Mouse (Mus musculus) heart, embryonic 14.5 days (tissue): Measurements from ENCODE around the gene Pla2g5. TPM values are rescaled to one million over a fixed set of nuclear protein-coding genes. Genes with fewer than 3 reads are reported as not detected.
"Not testable (repeated sequence)": the region's sequence is repeated elsewhere in the genome, so short reads cannot be mapped to it uniquely, and the experiment has no call there.

ENCODE experiments used
- ATAC-seq: fragments of 200-750 bp; cut with Nextera tagmentation; 2 replicates; pipeline ENCODE4 v1.8.0; 2017; ENCODE audit warnings: low read depth, moderate TSS enrichment; ENCODE audit not compliant: insufficient number of reproducible peaks, insufficient read depth, low FRiP score
- H3K27ac ChIP-seq, 2 experiments: fragments of 200-500 bp in 1 of 2; fragments of 300-500 bp in 1 of 2; sonication (generic) in 1 of 2; replicated peaks in 1 of 2; 2 replicates each; pipeline ENCODE4 v1.5.1; 2012 to 2014; ENCODE audit warnings: low read depth in 2 of 2, low read length in 2 of 2, control low read depth in 1 of 2, mild to moderate bottlenecking in 1 of 2, mixed read lengths in 1 of 2; ENCODE audit not compliant: control insufficient read depth in 1 of 2, insufficient read depth in 1 of 2
- H3K27me3 ChIP-seq: fragments of 300-500 bp; sonication (generic); 2 replicates; pipeline ENCODE4 v1.6.1; 2014; ENCODE audit warnings: mild to moderate bottlenecking, low read length, control low read depth; ENCODE audit not compliant: control insufficient read depth, insufficient read depth
- H3K36me3 ChIP-seq: fragments of 300-500 bp; sonication (generic); 2 replicates; pipeline ENCODE4 v1.6.1; 2014; ENCODE audit warnings: mild to moderate bottlenecking, control low read depth, low read length, mixed read lengths; ENCODE audit not compliant: control insufficient read depth, insufficient read depth
- H3K4me1 ChIP-seq, 2 experiments: fragments of 200-500 bp in 1 of 2; fragments of 300-500 bp in 1 of 2; sonication (generic) in 1 of 2; 2 replicates each; pipeline ENCODE4 v1.6.1; 2012 to 2014; ENCODE audit warnings: low read length in 2 of 2, control low read depth in 1 of 2, mixed read lengths in 1 of 2; ENCODE audit not compliant: control insufficient read depth in 2 of 2, insufficient read depth in 2 of 2
- H3K4me2 ChIP-seq: fragments of 300-500 bp; sonication (generic); 2 replicates; pipeline ENCODE4 v1.6.1; 2014; ENCODE audit warnings: mild to moderate bottlenecking, low read length
- H3K4me3 ChIP-seq, 2 experiments: fragments of 200-500 bp in 1 of 2; fragments of 300-500 bp in 1 of 2; sonication (generic) in 1 of 2; 2 replicates each; pipeline ENCODE4 v1.5.1; 2012 to 2014; ENCODE audit warnings: low read length in 2 of 2, mild to moderate bottlenecking in 2 of 2, control low read depth in 1 of 2, low read depth in 1 of 2, moderate library complexity in 1 of 2; ENCODE audit not compliant: control insufficient read depth in 1 of 2, insufficient read depth in 1 of 2
- H3K9ac ChIP-seq: fragments of 300-500 bp; sonication (generic); 2 replicates; pipeline ENCODE4 v1.6.1; 2014; ENCODE audit warnings: mild to moderate bottlenecking, low read length
- H3K9me3 ChIP-seq: fragments of 300-500 bp; sonication (generic); 2 replicates; pipeline ENCODE4 v1.6.1; 2016; ENCODE audit warnings: low read length, control low read depth; ENCODE audit not compliant: control insufficient read depth
- WGBS: fragments of 180-500 bp; shearing (Covaris S2); extraction: QIAGEN DNeasy Blood & Tissue Kit; methylation state at CpG from one replicate; pipeline ENCODE4 v1.1.7; 2014; 5-methylcytosine and 5-hydroxymethylcytosine counted together
- polyA plus RNA-seq: library from polyadenylated mRNA; unstranded; fragments of >200 nt; fragmentation: Nextera tagmentation; extraction: Ambion mirVana; gene quantifications from 2 replicates; pipeline ENCODE4 v1.2.1, GENCODE M21; 2014

The Pla2g5 gene
- polyA plus RNA-seq, 1 experiment from 2014 or later: 2.5 TPM

DNA sequence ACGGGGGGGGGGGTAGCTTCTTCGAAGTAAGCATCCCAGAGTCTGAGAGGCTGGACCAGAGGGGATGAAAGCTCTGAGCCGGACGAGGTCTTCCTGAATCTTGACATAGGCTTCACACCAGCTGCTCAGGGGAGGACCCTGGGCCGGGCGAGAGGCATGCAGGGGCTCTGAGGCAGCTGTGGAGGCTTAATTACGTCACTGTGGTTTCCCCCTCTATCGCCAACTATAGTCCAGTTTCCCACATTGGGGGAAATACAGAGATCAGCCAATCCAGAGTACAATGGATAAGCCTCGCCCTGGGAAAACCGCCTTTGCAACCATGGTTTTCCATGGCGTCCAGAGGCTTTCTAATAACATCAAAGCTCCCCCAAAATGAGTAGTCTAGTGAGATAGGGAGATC lies 36.1 kb downstream of the Pla2g5 start:
- H3K27me3 ChIP-seq: peaks cover 30% of the 10 kb centered on the region
- H3K36me3 ChIP-seq: no peaks in the 10 kb centered on the region
- no peak overlapping the region for H3K4me3 ChIP-seq
- 45% methylated on average over 11 of the region's 11 CpGs for WGBS
- no peak for ATAC-seq
- peaks cover 15% of the 10 kb centered on the region for H3K9me3 ChIP-seq
- H3K27ac ChIP-seq: no peak overlapping the region
- peaks cover 4 to 8% of the 10 kb centered on the region in 2 experiments for H3K4me1 ChIP-seq
- no peak overlapping the region for H3K4me2 ChIP-seq
- no peak overlapping the region for H3K9ac ChIP-seq

DNA sequence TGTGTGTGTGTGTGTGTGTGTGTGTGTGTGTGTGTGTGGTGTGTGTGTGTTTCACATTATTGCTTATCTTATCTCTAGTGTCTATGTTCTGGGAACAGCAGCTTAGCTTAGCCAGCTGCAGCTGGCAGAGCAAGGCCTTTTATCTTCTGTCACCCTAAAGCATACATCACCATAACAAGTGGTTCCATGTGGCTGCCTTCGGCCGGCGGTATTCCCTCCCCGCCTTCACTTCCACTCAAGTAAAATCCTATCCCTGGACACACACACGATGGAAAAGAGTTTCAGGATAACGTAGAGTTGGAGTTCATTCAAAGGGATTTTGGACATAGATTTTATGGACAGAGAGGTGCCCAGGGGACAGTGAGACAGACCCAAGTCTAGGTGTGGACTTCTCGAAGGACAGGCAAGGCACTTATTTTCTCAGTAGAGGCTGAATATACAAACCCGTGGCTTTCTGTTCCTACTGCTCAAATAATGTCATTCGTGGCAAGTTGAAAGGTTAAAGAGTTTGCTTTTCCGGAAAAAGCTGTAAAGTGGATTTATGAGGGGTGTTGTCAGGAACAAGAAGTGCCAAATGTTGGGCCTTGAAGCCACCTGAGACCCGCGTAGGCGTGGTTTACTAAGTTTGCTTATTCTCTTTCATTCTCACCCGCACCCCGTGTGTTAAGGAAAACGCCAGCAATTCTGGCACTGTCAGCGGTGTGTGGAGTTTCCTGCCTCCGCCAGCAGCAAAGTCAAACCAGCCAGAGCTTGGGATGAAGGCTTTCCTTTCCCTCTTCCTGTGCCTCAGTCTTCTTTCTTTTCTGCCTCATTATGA lies 37.3 kb downstream of the Pla2g5 start:
- peaks cover 30% of the 10 kb centered on the region for H3K27me3 ChIP-seq

DNA sequence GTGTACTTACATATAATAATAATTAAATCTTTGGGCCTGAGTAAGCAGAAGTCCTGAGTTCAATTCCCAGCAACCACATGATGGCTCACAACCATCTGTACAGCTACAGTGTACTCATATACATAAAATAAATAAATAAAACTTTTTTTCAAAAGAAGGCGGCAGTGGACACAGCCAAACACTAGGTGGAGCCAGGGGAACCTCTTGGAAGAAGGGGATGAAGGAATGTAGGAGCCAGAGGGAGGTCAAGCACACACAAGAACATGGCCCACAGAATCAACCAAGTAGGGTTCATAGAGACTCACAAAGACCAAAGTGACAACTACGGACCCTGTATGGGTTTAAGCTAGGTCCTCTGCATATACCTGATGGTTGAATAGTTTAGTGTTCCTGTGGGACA lies 38.6 kb downstream of the Pla2g5 start:
- Histone ChIP-seq H3K9me3 (peaks cover 15% of the 10 kb centered on the region), H3K36me3 (no peaks in the 10 kb centered on the region), H3K27ac (no peak overlapping the region), H3K4me3 (no peak overlapping the region), H3K9ac (no peak overlapping the region), H3K4me1 (peaks cover 4 to 8% of the 10 kb centered on the region in 2 experiments), H3K27me3 (peaks cover 34% of the 10 kb centered on the region), H3K4me2 (no peak overlapping the region)
- ATAC-seq: no peak
- 83% methylated on average over 2 of the region's 2 CpGs for WGBS

More for the DNA sequence above, 37.3 kb downstream of the Pla2g5 start:
- H3K9ac ChIP-seq: no peak overlapping the region
- 34% methylated on average over 18 of the region's 18 CpGs for WGBS
- no peaks in the 10 kb centered on the region for H3K36me3 ChIP-seq
- no peak for ATAC-seq
- H3K9me3 ChIP-seq: peaks cover 15% of the 10 kb centered on the region
- H3K4me2 ChIP-seq: peak overlapping the region; percentile 18; the same call in 1 of the 2 replicates
- peaks cover 4 to 8% of the 10 kb centered on the region in 2 experiments for H3K4me1 ChIP-seq
- no peak overlapping the region for H3K4me3 ChIP-seq
- peak overlapping the region in 1 of 2 experiments; percentile 19; a peak in 1 of 4 replicates for H3K27ac ChIP-seq

DNA sequence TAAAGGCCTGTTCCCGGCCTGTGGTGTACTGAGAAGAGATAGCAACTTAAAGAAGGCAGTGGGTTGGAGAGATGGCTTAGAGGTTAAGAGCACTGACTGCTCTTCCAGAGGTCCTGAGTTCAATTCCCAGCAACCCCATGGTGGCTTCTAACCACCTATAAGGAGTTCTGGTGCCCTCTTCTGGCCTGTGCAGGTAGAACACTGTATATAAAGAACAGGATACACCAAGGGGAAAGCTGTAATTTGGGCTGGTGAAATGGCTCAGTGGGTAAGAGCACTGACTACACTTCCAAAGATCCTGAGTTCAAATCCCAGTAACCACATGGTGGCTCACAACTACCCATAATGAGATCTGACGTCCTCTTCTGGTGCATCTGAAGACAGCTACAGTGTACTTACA lies 39.1 kb downstream of the Pla2g5 start:
- not testable (repeated sequence) for H3K27ac ChIP-seq, H3K4me3 ChIP-seq, H3K9ac ChIP-seq, ATAC-seq, H3K36me3 ChIP-seq, H3K4me2 ChIP-seq
- Histone ChIP-seq H3K9me3 (peaks cover 15% of the 10 kb centered on the region), H3K4me1 (peaks cover 6 to 13% of the 10 kb centered on the region in 2 experiments), H3K27me3 (peaks cover 34% of the 10 kb centered on the region)
- 66% methylated on average over 2 of the region's 2 CpGs for WGBS

DNA sequence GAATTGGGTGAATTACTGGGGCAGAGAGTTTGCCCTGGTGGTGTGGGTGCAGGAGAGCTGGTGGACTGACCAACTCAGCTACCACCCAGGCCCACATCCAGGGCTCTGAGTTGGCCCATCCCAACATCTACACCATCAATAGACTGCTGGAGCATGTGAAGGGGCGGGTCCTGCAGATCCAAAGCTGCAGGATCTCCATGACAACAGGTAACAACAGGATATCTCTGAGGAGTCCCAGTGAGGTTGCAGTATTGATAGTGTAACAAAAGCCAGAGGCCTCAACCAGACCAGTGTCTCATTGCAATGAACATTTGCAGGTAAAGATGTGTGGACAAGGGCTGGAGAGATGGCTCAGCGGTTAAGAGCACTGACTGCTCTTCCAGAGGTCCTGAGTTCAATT lies 42.2 kb downstream of the Pla2g5 start:
- Histone ChIP-seq H3K36me3 (no peaks in the 10 kb centered on the region), H3K9me3 (peaks cover 15% of the 10 kb centered on the region), H3K27ac (no peak overlapping the region), H3K4me1 (peaks cover 11 to 16% of the 10 kb centered on the region in 2 experiments), H3K4me3 (no peak overlapping the region), H3K4me2 (no peak overlapping the region), H3K9ac (no peak overlapping the region), H3K27me3 (peaks cover 7% of the 10 kb centered on the region; the same call in 1 of the 2 replicates)
- 83% methylated on average over 2 of the region's 2 CpGs for WGBS
- ATAC-seq: no peak

DNA sequence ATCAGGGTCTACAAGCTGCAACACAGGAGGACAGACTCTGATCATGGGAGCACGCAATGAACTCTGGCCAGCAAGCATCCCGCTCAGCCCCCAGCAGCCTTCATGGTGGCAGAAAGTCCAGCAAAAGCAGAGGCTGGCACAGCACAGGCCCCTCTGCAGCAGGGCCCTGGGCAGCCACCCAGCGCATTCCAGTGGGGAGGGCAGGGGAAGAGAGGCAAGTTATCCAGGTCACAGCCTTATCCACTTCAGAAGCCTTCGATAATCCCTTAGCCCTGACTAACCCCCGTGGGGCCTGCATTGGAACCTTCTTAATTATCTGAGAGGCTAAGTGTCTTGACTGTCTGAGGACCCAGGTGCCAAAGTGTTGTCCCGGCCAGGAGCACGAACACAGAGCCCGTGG lies 44.2 kb downstream of the Pla2g5 start:
- H3K4me3 ChIP-seq: no peak overlapping the region
- H3K27ac ChIP-seq: 0 out of 4 replicates have a peak overlapping the region, but pooled peaks of 1 of the 2 experiments have one; percentile 8
- H3K36me3 ChIP-seq: no peaks in the 10 kb centered on the region
- peaks cover 10% of the 10 kb centered on the region in 2 experiments for H3K4me1 ChIP-seq
- peaks cover 14% of the 10 kb centered on the region for H3K9me3 ChIP-seq
- ATAC-seq: peak; percentile 78
- 10% methylated on average over 8 of the region's 8 CpGs for WGBS
- H3K9ac ChIP-seq: 0 out of 2 replicates have a peak overlapping the region, but pooled peaks have one; percentile 27
- H3K27me3 ChIP-seq: peaks cover 13% of the 10 kb centered on the region; the same call in 1 of the 2 replicates
- peak overlapping the region; percentile 43 for H3K4me2 ChIP-seq

DNA sequence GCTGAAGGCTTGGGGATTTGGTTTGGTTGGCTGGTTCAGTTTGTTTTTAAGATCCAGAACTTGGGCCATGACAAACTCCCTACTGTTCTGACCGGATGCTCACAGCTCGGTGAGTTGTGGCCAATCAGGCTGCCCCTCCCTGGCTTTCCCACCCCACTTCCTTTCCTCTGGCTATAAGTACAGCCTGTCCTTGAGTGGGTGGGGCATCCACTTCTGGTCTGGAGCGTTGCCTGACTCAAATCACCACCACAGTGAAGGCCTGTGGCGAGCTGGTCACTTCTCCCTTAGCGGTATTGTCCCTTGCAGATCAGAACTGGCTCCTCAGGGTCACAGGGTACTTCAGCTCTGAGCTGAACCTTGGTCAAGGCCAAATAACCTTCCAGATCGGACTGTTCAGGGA lies 45.5 kb downstream of the Pla2g5 start:
- WGBS: 62% methylated on average over 6 of the region's 6 CpGs

More for the DNA sequence above, 45.5 kb downstream of the Pla2g5 start:
- Histone ChIP-seq H3K4me1 (peaks cover 10% of the 10 kb centered on the region in 2 experiments), H3K27ac (no peak overlapping the region), H3K36me3 (no peaks in the 10 kb centered on the region), H3K4me2 (no peak overlapping the region), H3K27me3 (peaks cover 26% of the 10 kb centered on the region), H3K9me3 (peaks cover 6% of the 10 kb centered on the region; the same call in 1 of the 2 replicates), H3K4me3 (no peak overlapping the region), H3K9ac (no peak overlapping the region)
- no peak for ATAC-seq
